Mouse (Mus musculus) embryonic facial prominence, embryonic 13.5 days (tissue): ENCODE results near the gene Arhgef28. TPM values are rescaled to one million over a fixed set of nuclear protein-coding genes. Genes with fewer than 3 reads are reported as not detected.
"Not testable (repeated sequence)": the region's sequence is repeated elsewhere in the genome, so short reads cannot be mapped to it uniquely, and the experiment has no call there.

Experiments
- ATAC-seq: fragments of 200-750 bp; cut with Nextera tagmentation; 2 replicates; pipeline ENCODE4 v1.8.0; 2017; ENCODE audit warnings: low read depth; ENCODE audit not compliant: insufficient number of reproducible peaks, insufficient read depth, low FRiP score, low TSS enrichment
- H3K27ac ChIP-seq: fragments of 300-500 bp; sonication (generic); 2 replicates; pipeline ENCODE4 v1.5.1; 2015; ENCODE audit warnings: moderate library complexity, mild to moderate bottlenecking, inconsistent platforms
- H3K27me3 ChIP-seq: fragments of 300-500 bp; sonication (generic); 2 replicates; pipeline ENCODE4 v1.6.1; 2015; ENCODE audit warnings: mild to moderate bottlenecking, inconsistent platforms
- H3K36me3 ChIP-seq: fragments of 300-500 bp; sonication (generic); 2 replicates; pipeline ENCODE4 v1.6.1; 2015; ENCODE audit warnings: mild to moderate bottlenecking, inconsistent platforms
- H3K4me1 ChIP-seq: fragments of 300-500 bp; sonication (generic); 2 replicates; pipeline ENCODE4 v1.6.1; 2015; ENCODE audit warnings: inconsistent platforms
- H3K4me2 ChIP-seq: fragments of 300-500 bp; sonication (generic); 2 replicates; pipeline ENCODE4 v1.6.1; 2015; ENCODE audit warnings: moderate library complexity, mild to moderate bottlenecking, inconsistent platforms
- H3K4me3 ChIP-seq: fragments of 300-500 bp; sonication (generic); 2 replicates; pipeline ENCODE4 v1.5.1; 2015; ENCODE audit warnings: mild to moderate bottlenecking, inconsistent platforms
- H3K9ac ChIP-seq: fragments of 300-500 bp; sonication (generic); 2 replicates; pipeline ENCODE4 v1.6.1; 2015; ENCODE audit warnings: mild to moderate bottlenecking, inconsistent platforms
- H3K9me3 ChIP-seq: fragments of 300-500 bp; sonication (generic); 2 replicates; pipeline ENCODE4 v1.6.1; 2016; ENCODE audit warnings: inconsistent platforms
- WGBS: fragments of 180-500 bp; shearing (Covaris S2); methylation state at CpG from one replicate; pipeline ENCODE4 v1.1.7; 2015; ENCODE audit warnings: mixed read lengths; 5-methylcytosine and 5-hydroxymethylcytosine counted together
- polyA plus RNA-seq: library from polyadenylated mRNA; unstranded; fragments of >200 nt; fragmentation: Nextera tagmentation; extraction: Ambion mirVana; gene quantifications from 2 replicates; pipeline ENCODE4 v1.2.1, GENCODE M21; 2015

Gene Arhgef28
- polyA plus RNA-seq, 1 experiment from 2014 or later: 12.9 TPM

GRCm38 (mm10) chr13:98060121-98060520 lies 146.1 kb downstream of the Arhgef28 start:
- H3K36me3 ChIP-seq, ATAC-seq, H3K9me3 ChIP-seq, H3K4me3 ChIP-seq, H3K4me1 ChIP-seq, H3K4me2 ChIP-seq, H3K9ac ChIP-seq, H3K27ac ChIP-seq, H3K27me3 ChIP-seq: not testable (repeated sequence)
- 80% methylated on average over 1 of the region's 1 CpGs for WGBS

GRCm38 (mm10) chr13:98055194-98055593 lies 151.0 kb downstream of the Arhgef28 start:
- Histone ChIP-seq H3K4me2 (no peak overlapping the region), H3K4me3 (no peak overlapping the region), H3K4me1 (peaks cover 6% of the 10 kb centered on the region), H3K9ac (no peak overlapping the region), H3K36me3 (no peaks in the 10 kb centered on the region), H3K9me3 (no peaks in the 10 kb centered on the region; the same call in 1 of the 2 replicates), H3K27ac (no peak overlapping the region), H3K27me3 (no peaks in the 10 kb centered on the region)
- ATAC-seq: no peak
- 83% methylated on average over 8 of the region's 8 CpGs for WGBS

- no peak overlapping the region for H3K4me2 ChIP-seq
- no peaks in the 10 kb centered on the region for H3K4me1 ChIP-seq
- no peaks in the 10 kb centered on the region for H3K9me3 ChIP-seq
- H3K9ac ChIP-seq: no peak overlapping the region
- no peaks in the 10 kb centered on the region for H3K27me3 ChIP-seq
- 70% methylated on average over 3 of the region's 3 CpGs for WGBS
- H3K36me3 ChIP-seq: no peaks in the 10 kb centered on the region
- ATAC-seq: no peak
- no peak overlapping the region for H3K4me3 ChIP-seq
- H3K27ac ChIP-seq: no peak overlapping the region
Measured at GRCm38 (mm10) chr13:98040628-98041150, 165.6 kb downstream of the Arhgef28 start.

- Histone ChIP-seq H3K27me3 (no peaks in the 10 kb centered on the region), H3K4me1 (no peaks in the 10 kb centered on the region), H3K36me3 (no peaks in the 10 kb centered on the region), H3K27ac (no peak overlapping the region), H3K9me3 (no peaks in the 10 kb centered on the region), H3K9ac (no peak overlapping the region), H3K4me2 (no peak overlapping the region), H3K4me3 (no peak overlapping the region)
- 67% methylated on average over 3 of the region's 3 CpGs for WGBS
- ATAC-seq: no peak
Measured at GRCm38 (mm10) chr13:98038731-98039130, 167.5 kb downstream of the Arhgef28 start.

GRCm38 (mm10) chr13:98037693-98038092 lies 168.5 kb downstream of the Arhgef28 start:
- Histone ChIP-seq H3K9ac (no peak overlapping the region), H3K27me3 (no peaks in the 10 kb centered on the region), H3K4me3 (no peak overlapping the region), H3K36me3 (no peaks in the 10 kb centered on the region), H3K4me2 (no peak overlapping the region), H3K27ac (no peak overlapping the region), H3K4me1 (no peaks in the 10 kb centered on the region), H3K9me3 (no peaks in the 10 kb centered on the region)
- ATAC-seq: no peak

- Histone ChIP-seq H3K4me1 (peaks cover 19% of the 10 kb centered on the region), H3K27ac (0 out of 2 replicates have a peak overlapping the region, but pooled peaks have one; percentile 18), H3K9ac (peak overlapping the region; percentile 60), H3K27me3 (no peaks in the 10 kb centered on the region), H3K36me3 (no peaks in the 10 kb centered on the region), H3K9me3 (no peaks in the 10 kb centered on the region), H3K4me3 (peak overlapping the region; percentile 26), H3K4me2 (peak overlapping the region; percentile 54)
- ATAC-seq: no peak
- WGBS: 32% methylated on average over 5 of the region's 5 CpGs
Measured at GRCm38 (mm10) chr13:98031642-98031960, 174.6 kb downstream of the Arhgef28 start.

- Histone ChIP-seq H3K36me3 (no peaks in the 10 kb centered on the region), H3K27ac (0 out of 2 replicates have a peak overlapping the region, but pooled peaks have one; percentile 18), H3K4me2 (peak overlapping the region; percentile 54), H3K27me3 (no peaks in the 10 kb centered on the region), H3K4me1 (peaks cover 19% of the 10 kb centered on the region), H3K9me3 (no peaks in the 10 kb centered on the region), H3K4me3 (peak overlapping the region; percentile 26), H3K9ac (peak overlapping the region; percentile 60)
- ATAC-seq: no peak
- 11% methylated on average over 16 of the region's 16 CpGs for WGBS
Measured at GRCm38 (mm10) chr13:98030959-98031641, 175.1 kb downstream of the Arhgef28 start.

- H3K4me3 ChIP-seq: no peak overlapping the region
- no peaks in the 10 kb centered on the region for H3K36me3 ChIP-seq
- no peak overlapping the region for H3K27ac ChIP-seq
- 19% methylated on average over 5 of the region's 5 CpGs for WGBS
- no peak for ATAC-seq
- no peak overlapping the region for H3K4me2 ChIP-seq
- H3K4me1 ChIP-seq: peaks cover 19% of the 10 kb centered on the region
- no peaks in the 10 kb centered on the region for H3K9me3 ChIP-seq
- H3K9ac ChIP-seq: no peak overlapping the region
- no peaks in the 10 kb centered on the region for H3K27me3 ChIP-seq
Measured at GRCm38 (mm10) chr13:98030041-98030440, 176.2 kb downstream of the Arhgef28 start.

GRCm38 (mm10) chr13:98028711-98029250 lies 177.5 kb downstream of the Arhgef28 start:
- Histone ChIP-seq H3K4me2 (no peak overlapping the region), H3K36me3 (no peaks in the 10 kb centered on the region), H3K9me3 (no peaks in the 10 kb centered on the region), H3K9ac (no peak overlapping the region), H3K27ac (no peak overlapping the region), H3K4me1 (peaks cover 19% of the 10 kb centered on the region), H3K27me3 (no peaks in the 10 kb centered on the region), H3K4me3 (no peak overlapping the region)
- 30% methylated on average over 6 of the region's 6 CpGs for WGBS
- ATAC-seq: no peak

- no peak for ATAC-seq
- Histone ChIP-seq H3K4me3 (no peak overlapping the region), H3K36me3 (no peaks in the 10 kb centered on the region), H3K4me2 (no peak overlapping the region), H3K27me3 (no peaks in the 10 kb centered on the region), H3K4me1 (peaks cover 19% of the 10 kb centered on the region), H3K9me3 (no peaks in the 10 kb centered on the region), H3K9ac (no peak overlapping the region), H3K27ac (0 out of 2 replicates have a peak overlapping the region, but pooled peaks have one; percentile 0)
- 68% methylated on average over 12 of the region's 12 CpGs for WGBS
Measured at GRCm38 (mm10) chr13:98027641-98028204, 178.5 kb downstream of the Arhgef28 start.

- WGBS: 77% methylated on average over 5 of the region's 5 CpGs
Measured at GRCm38 (mm10) chr13:98027122-98027521, 179.1 kb downstream of the Arhgef28 start.

More at GRCm38 (mm10) chr13:98027122-98027521, 179.1 kb downstream of the Arhgef28 start:
- H3K9me3 ChIP-seq: no peaks in the 10 kb centered on the region
- no peak for ATAC-seq
- no peak overlapping the region for H3K4me3 ChIP-seq
- H3K27me3 ChIP-seq: no peaks in the 10 kb centered on the region
- H3K4me2 ChIP-seq: no peak overlapping the region
- no peak overlapping the region for H3K27ac ChIP-seq
- H3K36me3 ChIP-seq: no peaks in the 10 kb centered on the region
- H3K4me1 ChIP-seq: peaks cover 19% of the 10 kb centered on the region
- H3K9ac ChIP-seq: no peak overlapping the region
